Mouse (Mus musculus) cerebellum, adult 2 months (tissue): Measurements from ENCODE around the gene Aire.

Experiments used
- CTCF ChIP-seq: fragments of 200-500 bp; IDR thresholded peaks from 2 replicates; pipeline ENCODE4 v1.5.1; 2011; ENCODE audit warnings: low read depth, mild to moderate bottlenecking, control low read depth, low read length, moderate library complexity, borderline replicate concordance; ENCODE audit not compliant: insufficient read depth
- POLR2A ChIP-seq: fragments of 200-500 bp; IDR thresholded peaks from 2 replicates; pipeline ENCODE4 v1.6.1; 2011; ENCODE audit warnings: low read length, control low read depth, borderline replicate concordance; ENCODE audit not compliant: insufficient read depth

DNA sequence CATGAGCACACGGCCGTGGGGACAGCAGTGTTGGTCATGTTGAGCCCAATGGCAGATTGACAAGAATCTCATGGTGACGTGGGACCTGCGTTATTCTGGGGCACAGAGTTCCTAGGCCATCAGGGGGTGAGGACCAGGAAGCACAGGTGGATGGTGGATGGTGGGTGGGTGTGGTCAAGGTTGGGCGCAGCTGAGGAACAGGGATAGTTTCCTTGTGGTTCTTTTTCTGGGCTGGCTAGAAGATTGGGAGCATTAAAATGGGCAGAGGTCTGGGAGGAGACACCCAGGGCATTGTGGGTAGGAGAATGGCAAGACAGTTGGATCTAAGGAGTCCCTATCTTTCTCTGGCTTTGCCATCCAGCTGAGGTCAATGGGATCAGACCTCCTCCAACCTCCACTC is 1.8 kb downstream of the Aire start, which contains the start of gene Dnmt3l:
- TF ChIP-seq CTCF (no peak), POLR2A (no peak)
